Mouse (Mus musculus): Measurements from ENCODE around the gene Smtnl1.

The Smtnl1 gene

GRCm38 (mm10) chr2:84822552-84822951, at the start of gene Smtnl1:
Gene Smtnl1, minus strand, starts transcription at chr2:84822652.
- CTCF ChIA-PET: no interaction called here

GRCm38 (mm10) chr2:84870623-84871160, 48.2 kb upstream of the Smtnl1 start:
- CTCF ChIA-PET: interaction anchor here (0.6 to 0.7 kb wide), 3 partner anchors 15 to 155 kb away, joined by 3 read pairs; no protein-coding TSS in a partner anchor

GRCm38 (mm10) chr2:84868977-84869376, 46.5 kb upstream of the Smtnl1 start:
- CTCF ChIA-PET: interaction anchor here (0.7 to 1.3 kb wide), 3 partner anchors 13 to 169 kb away, joined by 3 to 12 read pairs (median 3); no protein-coding TSS in a partner anchor

GRCm38 (mm10) chr2:84868521-84868943, 46.1 kb upstream of the Smtnl1 start:
- CTCF ChIA-PET: interaction anchor here (0.9 to 1.3 kb wide), 2 partner anchors 13 to 21 kb away, joined by 3 to 12 read pairs; no protein-coding TSS in a partner anchor

- CTCF ChIA-PET: interaction anchor here (0.6 to 1.1 kb wide), 3 partner anchors 15 to 39 kb away, joined by 3 to 4 read pairs (median 4); partner anchors contain the start of genes Slc43a1 and Timm10
Observed at GRCm38 (mm10) chr2:84865616-84866571, 43.4 kb upstream of the Smtnl1 start.

- CTCF ChIA-PET: no interaction called here
Observed at GRCm38 (mm10) chr2:84862231-84862630, 39.8 kb upstream of the Smtnl1 start.

- CTCF ChIA-PET: no interaction called here
Observed at GRCm38 (mm10) chr2:84861430-84861829, 39.0 kb upstream of the Smtnl1 start.

- CTCF ChIA-PET: no interaction called here
Observed at GRCm38 (mm10) chr2:84859991-84860780, 37.7 kb upstream of the Smtnl1 start.

- CTCF ChIA-PET: interaction anchor here (0.5 kb wide), 1 partner anchor 59 kb away, joined by 13 read pairs; no protein-coding TSS in a partner anchor
Observed at GRCm38 (mm10) chr2:84858551-84858950, 36.1 kb upstream of the Smtnl1 start.

- CTCF ChIA-PET: interaction anchor here (0.6 to 2.2 kb wide), 6 partner anchors 12 to 34 kb away, joined by 3 to 18 read pairs (median 4); no protein-coding TSS in a partner anchor
Observed at GRCm38 (mm10) chr2:84855732-84856131, 33.3 kb upstream of the Smtnl1 start.

- CTCF ChIA-PET: interaction anchor here (0.6 kb wide), 1 partner anchor 15 kb away, joined by 4 read pairs; no protein-coding TSS in a partner anchor
Observed at GRCm38 (mm10) chr2:84851130-84852040, 28.9 kb upstream of the Smtnl1 start.

- CTCF ChIA-PET: interaction anchor here (0.6 to 0.7 kb wide), 2 partner anchors 16 to 197 kb away, joined by 3 to 4 read pairs; partner anchors contain the start of gene Tnks1bp1
Observed at GRCm38 (mm10) chr2:84850407-84851129, 28.1 kb upstream of the Smtnl1 start.

GRCm38 (mm10) chr2:84845226-84845625, 22.8 kb upstream of the Smtnl1 start:
- CTCF ChIA-PET: interaction anchor here (0.5 kb wide), 1 partner anchor 19 kb away, joined by 5 read pairs; no protein-coding TSS in a partner anchor

- CTCF ChIA-PET: no interaction called here
Observed at GRCm38 (mm10) chr2:84843654-84844053, 21.2 kb upstream of the Smtnl1 start.

- CTCF ChIA-PET: no interaction called here
Observed at GRCm38 (mm10) chr2:84841905-84842304, 19.5 kb upstream of the Smtnl1 start.

- CTCF ChIA-PET: no interaction called here
Observed at GRCm38 (mm10) chr2:84840748-84841563, 18.5 kb upstream of the Smtnl1 start.

GRCm38 (mm10) chr2:84840016-84840747, 17.7 kb upstream of the Smtnl1 start:
- CTCF ChIA-PET: interaction anchor here (0.5 kb wide), 1 partner anchor 49 kb away, joined by 4 read pairs; no protein-coding TSS in a partner anchor

Data from spleen, embryonic (tissue).